Mouse (Mus musculus): ENCODE data around the gene Rdx.

GRCm38 (mm10) chr9:52012781-52013436 lies 34.1 kb upstream of the Rdx start:
- no peak for TF ChIP-seq CTCF (IDR thresholded peaks at IDR 0.05; ENCODE audit: low read depth)
- TF ChIP-seq EP300 (IDR thresholded peaks at IDR 0.05; ENCODE audit: low read depth): no peak

All from liver, postnatal 0 days (tissue).